Mouse (Mus musculus) heart, adult 2 months (tissue): ENCODE measurements around the gene Pdk2.
A peak's percentile ranks its signal among the peaks of the same experiment; 100 is the strongest.

ENCODE experiments used
- CTCF ChIP-seq: fragments of 200-600 bp; IDR thresholded peaks from 2 replicates; pipeline ENCODE4 v1.8.1; 2022; ENCODE audit warnings: antibody characterized with exemption, mild to moderate bottlenecking, moderate library complexity
- EP300 ChIP-seq: fragments of 200-500 bp; IDR thresholded peaks from 2 replicates; pipeline ENCODE4 v1.6.1; 2011; ENCODE audit warnings: low read depth, low read length, control low read depth; ENCODE audit not compliant: insufficient read depth
- POLR2A ChIP-seq: fragments of 200-500 bp; IDR thresholded peaks from 2 replicates; pipeline ENCODE4 v1.6.1; 2011; ENCODE audit warnings: mild to moderate bottlenecking, low read depth, low read length, control low read depth; ENCODE audit not compliant: insufficient read depth

GRCm38 (mm10) chr11:94978947-94979346 is 62.2 kb downstream of the Pdk2 start:
- peak; percentile 98 for TF ChIP-seq EP300
- no peak; the same call in 1 of the 2 replicates for TF ChIP-seq CTCF
- peak; percentile 88 for TF ChIP-seq POLR2A
